Mouse (Mus musculus): ENCODE measurements around the gene Vmn1r170. TPM values are rescaled to one million over a fixed set of nuclear protein-coding genes. Genes with fewer than 3 reads are reported as not detected.
"Not testable (repeated sequence)": the region's sequence is repeated elsewhere in the genome, so short reads cannot be mapped to it uniquely, and the experiment has no call there.

Gene Vmn1r170
- polyA plus RNA-seq (2012; rRNA removed): not detected in 2 replicates

- not testable (repeated sequence) for DNase-seq (ENCODE audit: extremely low spot score in 1 of 2, low spot score in 1 of 2)
Measured at GRCm38 (mm10) chr7:23605875-23606274, at the start of gene Vmn1r170. Vmn1r170 (plus strand) TSS chr7:23606175.

DNA sequence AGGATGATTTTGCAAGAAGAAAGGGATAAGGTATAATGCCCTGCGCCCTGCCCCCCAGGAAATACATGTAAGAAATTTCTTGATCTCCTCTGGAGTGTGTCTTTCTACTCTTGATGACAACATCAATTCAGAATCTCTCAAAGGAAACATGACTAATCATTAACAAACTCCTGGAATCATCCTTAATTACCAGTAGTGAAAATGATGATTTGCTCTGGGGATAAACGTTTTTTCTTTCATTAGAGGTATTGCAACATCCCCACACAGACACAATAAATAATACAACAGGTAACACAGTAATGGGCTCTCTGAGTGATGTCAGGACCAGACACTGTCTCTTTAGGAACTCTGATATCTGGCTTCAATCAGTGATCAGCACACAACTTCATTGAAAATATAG lies 30.7 kb upstream of the Vmn1r170 start, which contains the start of gene Vmn1r169:
Gene Vmn1r169 (plus strand): TSS at position 301 of the 400 bp plus-strand sequence.
- not testable (repeated sequence) for DNase-seq (ENCODE audit: extremely low spot score in 1 of 2, low spot score in 1 of 2)

GRCm38 (mm10) chr7:23630422-23630821 lies 24.4 kb downstream of the Vmn1r170 start, which contains the start of gene Vmn1r171:
Vmn1r171 (plus strand) TSS chr7:23630722.
- no peak for DNase-seq (ENCODE audit: extremely low spot score in 1 of 2, low spot score in 1 of 2)

Other genes starting within 250 kb of the Vmn1r170 start
- gene Nlrp5, start 220.3 kb upstream of the Vmn1r170 start, polyA plus RNA-seq (2012; rRNA removed): not detected in 2 replicates
- not detected in 2 replicates for gene Vmn1r167, start 99.0 kb upstream of the Vmn1r170 start, polyA plus RNA-seq (2012; rRNA removed)
- not detected in 2 replicates for gene Vmn1r168, start 66.4 kb upstream of the Vmn1r170 start, polyA plus RNA-seq (2012; rRNA removed)
- not detected in 2 replicates for gene Vmn1r169, start 30.6 kb upstream of the Vmn1r170 start, polyA plus RNA-seq (2012; rRNA removed)
- gene Vmn1r171, start 24.5 kb downstream of the Vmn1r170 start, polyA plus RNA-seq (2012; rRNA removed): not detected in 2 replicates
- not detected in 2 replicates for gene Vmn1r172, start 52.1 kb downstream of the Vmn1r170 start, polyA plus RNA-seq (2012; rRNA removed)
- not detected in 2 replicates for gene Vmn1r173, start 94.5 kb downstream of the Vmn1r170 start, polyA plus RNA-seq (2012; rRNA removed)
- not detected in 2 replicates for gene Vmn1r174, start 146.1 kb downstream of the Vmn1r170 start, polyA plus RNA-seq (2012; rRNA removed)
- gene Vmn1r175, start 204.5 kb downstream of the Vmn1r170 start, polyA plus RNA-seq (2012; rRNA removed): not detected in 2 replicates
- not detected in 2 replicates for gene Vmn1r176, start 231.2 kb downstream of the Vmn1r170 start, polyA plus RNA-seq (2012; rRNA removed)